Mouse (Mus musculus) MEL (cell line): Measurements from ENCODE around the gene Tmpo. TPM values are rescaled to one million over a fixed set of nuclear protein-coding genes. Genes with fewer than 3 reads are reported as not detected.

Source experiments
- DNase-seq: peaks from one replicate; pipeline ENCODE4 v3.0.0; 2011; ENCODE audit warnings: low read depth, low spot score
- H3K27ac ChIP-seq: 2 replicates; pipeline ENCODE4 v1.5.1; 2012; ENCODE audit warnings: low read depth, mild to moderate bottlenecking, control low read depth, low read length, moderate library complexity; ENCODE audit not compliant: control insufficient read depth
- H3K27me3 ChIP-seq, 2 experiments: fragments of 150-350 bp in 1 of 2; sonication (generic) in 1 of 2; 2 replicates each; pipeline ENCODE4 v1.6.1; 2012; ENCODE audit warnings: low read length in 2 of 2, mild to moderate bottlenecking in 2 of 2, improper control_type of control experiment in 1 of 2, moderate library complexity in 1 of 2; ENCODE audit not compliant: insufficient read depth in 2 of 2, control insufficient read depth in 1 of 2
- H3K36me3 ChIP-seq, 2 experiments: 2 replicates each; pipeline ENCODE4 v1.6.1; 2012 to 2014; ENCODE audit warnings: low read length in 2 of 2, improper control_type of control experiment in 1 of 2, inconsistent platforms in 1 of 2, mild to moderate bottlenecking in 1 of 2; ENCODE audit not compliant: insufficient read depth in 2 of 2, control insufficient read depth in 1 of 2
- H3K4me1 ChIP-seq, 2 experiments: fragments of 150-350 bp in 1 of 2; sonication (generic) in 1 of 2; 2 replicates each; pipeline ENCODE4 v1.6.1; 2012; ENCODE audit warnings: low read length in 2 of 2, improper control_type of control experiment in 1 of 2, mild to moderate bottlenecking in 1 of 2; ENCODE audit not compliant: insufficient read depth in 2 of 2, control insufficient read depth in 1 of 2
- H3K4me3 ChIP-seq, 2 experiments: fragments of 150-350 bp in 1 of 2; sonication (generic) in 1 of 2; 2 replicates each; pipeline ENCODE4 v1.5.1; 2012; ENCODE audit warnings: low read depth in 2 of 2, low read length in 2 of 2, mild to moderate bottlenecking in 2 of 2, moderate library complexity in 2 of 2, control low read depth in 1 of 2, improper control_type of control experiment in 1 of 2; ENCODE audit not compliant: control insufficient read depth in 1 of 2, insufficient read depth in 1 of 2
- H3K79me2 ChIP-seq: 2 replicates; pipeline ENCODE4 v1.6.1; 2012; ENCODE audit warnings: mild to moderate bottlenecking, low read length, moderate library complexity; ENCODE audit not compliant: control insufficient read depth, poor library complexity, insufficient read depth
- H3K9ac ChIP-seq: 2 replicates; pipeline ENCODE4 v1.6.1; 2012; ENCODE audit warnings: low read depth, mild to moderate bottlenecking, control low read depth, low read length, moderate library complexity; ENCODE audit not compliant: control insufficient read depth, poor library complexity, severe bottlenecking
- H3K9me3 ChIP-seq: fragments of 150-350 bp; sonication (generic); replicated peaks from 2 replicates; pipeline ENCODE4 v1.6.1; 2012; ENCODE audit warnings: mild to moderate bottlenecking, low read length, improper control_type of control experiment, moderate library complexity; ENCODE audit not compliant: insufficient read depth
- CTCF ChIP-seq, 3 experiments: IDR thresholded peaks in 2 of 3; conservative IDR thresholded peaks in 1 of 3; 2 replicates each; pipeline ENCODE4 v1.5.1; 2011 to 2012; ENCODE audit warnings: low read length in 3 of 3, low read depth in 2 of 3, mild to moderate bottlenecking in 2 of 3, improper control_type of control experiment in 1 of 3, inconsistent platforms in 1 of 3, mixed read lengths in 1 of 3, moderate library complexity in 1 of 3; ENCODE audit not compliant: control insufficient read depth in 1 of 3, insufficient read depth in 1 of 3, poor library complexity in 1 of 3, severe bottlenecking in 1 of 3
- ELF1 ChIP-seq: IDR thresholded peaks from 2 replicates; pipeline ENCODE4 v1.6.1; 2014; ENCODE audit warnings: low read depth, mild to moderate bottlenecking, inconsistent platforms, low read length, improper control_type of control experiment, moderate library complexity
- MAX ChIP-seq: IDR thresholded peaks from 2 replicates; pipeline ENCODE4 v1.6.1; 2011; ENCODE audit warnings: low read length, improper control_type of control experiment
- MAZ ChIP-seq: IDR thresholded peaks from 2 replicates; pipeline ENCODE4 v1.6.1; 2012; ENCODE audit warnings: low read depth, mild to moderate bottlenecking, inconsistent platforms, low read length, improper control_type of control experiment
- MXI1 ChIP-seq: IDR thresholded peaks from 2 replicates; pipeline ENCODE4 v1.6.1; 2011; ENCODE audit warnings: mild to moderate bottlenecking, low read depth, low read length, improper control_type of control experiment
- MYB ChIP-seq: IDR thresholded peaks from 2 replicates; pipeline ENCODE4 v1.6.1; 2011; ENCODE audit warnings: mild to moderate bottlenecking, low read depth, low read length, improper control_type of control experiment
- NRF1 ChIP-seq: IDR thresholded peaks from 2 replicates; pipeline ENCODE4 v1.6.1; 2014; ENCODE audit warnings: low read depth, mild to moderate bottlenecking, inconsistent platforms, low read length, improper control_type of control experiment, moderate library complexity; ENCODE audit not compliant: poor library complexity, insufficient read depth, severe bottlenecking
- TBP ChIP-seq: IDR thresholded peaks from 2 replicates; pipeline ENCODE4 v1.8.0; 2011; ENCODE audit warnings: low read depth, low read length, improper control_type of control experiment
- USF1 ChIP-seq: IDR thresholded peaks from 2 replicates; pipeline ENCODE4 v1.6.1; 2014; ENCODE audit warnings: low read depth, mild to moderate bottlenecking, inconsistent platforms, low read length, improper control_type of control experiment, moderate library complexity
- USF2 ChIP-seq, 2 experiments: IDR thresholded peaks; 2 replicates each; pipeline ENCODE4 v1.6.1; 2011 to 2012; ENCODE audit warnings: improper control_type of control experiment in 2 of 2, low read length in 2 of 2, borderline replicate concordance in 1 of 2, inconsistent platforms in 1 of 2, low read depth in 1 of 2, mild to moderate bottlenecking in 1 of 2; ENCODE audit not compliant: insufficient read depth in 1 of 2
- polyA plus RNA-seq, 2 experiments: library from polyadenylated mRNA; stranded (reverse) in 1 of 2; unstranded in 1 of 2; fragments of >175 nt in 1 of 2; fragments of >200 nt in 1 of 2; gene quantifications; 2 replicates each; pipeline versions ENCODE4 v1.2.1 to v1.2.4; 2012; ENCODE audit warnings: low replicate concordance in 2 of 2, low read depth in 1 of 2; ENCODE audit not compliant: insufficient read length in 2 of 2, insufficient read depth in 1 of 2, missing spikeins in 1 of 2
- total RNA-seq: library from RNA; depleted of rRNA; stranded (reverse); fragments of 300-350 nt; gene quantifications from 2 replicates; pipeline ENCODE4 v1.2.3, GENCODE M21; 2012

The Tmpo gene
- total and polyA plus RNA-seq, 3 experiments = 211 to 219 (median 215) TPM

DNA sequence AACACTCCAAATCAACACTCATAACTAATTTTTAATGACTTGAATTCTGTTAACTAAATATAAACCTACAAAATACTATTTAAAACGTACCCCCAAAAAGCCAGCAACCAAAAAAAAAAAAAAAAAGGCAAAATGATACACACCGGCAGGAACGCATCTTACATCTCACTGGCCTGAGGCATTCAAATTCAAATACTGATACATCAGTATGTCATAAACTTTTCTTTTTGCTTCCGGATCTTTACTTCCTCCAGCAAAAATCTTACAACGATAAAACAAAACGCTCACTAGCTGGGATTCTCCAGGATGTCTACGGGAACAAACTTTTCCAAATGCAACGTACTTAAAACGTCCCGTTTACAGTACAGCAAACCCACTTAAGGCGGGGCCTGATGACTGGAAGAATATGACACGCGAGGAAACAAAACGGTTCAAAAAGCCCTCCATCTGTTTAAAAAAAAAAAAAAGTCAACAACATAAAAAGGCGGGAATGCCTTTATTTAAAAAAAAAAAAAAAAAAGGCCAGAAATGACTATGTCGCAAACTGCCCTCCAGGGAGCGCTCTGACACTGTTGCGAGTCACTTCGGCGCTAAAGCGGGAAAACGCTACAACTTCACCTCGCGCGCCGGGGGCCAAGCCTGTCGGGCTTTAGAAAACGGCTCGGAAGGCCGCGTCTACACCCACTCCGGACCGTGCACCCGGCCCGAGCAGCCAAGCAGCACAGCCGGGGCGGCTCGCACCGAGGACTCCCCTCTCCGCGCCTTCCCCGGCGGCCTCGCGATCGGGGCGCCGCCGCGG, 10.8 kb downstream of the Tmpo start (continued):
- TF ChIP-seq MYB = no peak
- TF ChIP-seq MAZ = no peak; the same call in 1 of the 2 replicates
- no peak for TF ChIP-seq USF2 (IDR thresholded peaks at IDR 0.05; ENCODE audit: borderline replicate concordance in 1 of 2, insufficient read depth in 1 of 2, low read depth in 1 of 2, low read length in 2 of 2)

DNA sequence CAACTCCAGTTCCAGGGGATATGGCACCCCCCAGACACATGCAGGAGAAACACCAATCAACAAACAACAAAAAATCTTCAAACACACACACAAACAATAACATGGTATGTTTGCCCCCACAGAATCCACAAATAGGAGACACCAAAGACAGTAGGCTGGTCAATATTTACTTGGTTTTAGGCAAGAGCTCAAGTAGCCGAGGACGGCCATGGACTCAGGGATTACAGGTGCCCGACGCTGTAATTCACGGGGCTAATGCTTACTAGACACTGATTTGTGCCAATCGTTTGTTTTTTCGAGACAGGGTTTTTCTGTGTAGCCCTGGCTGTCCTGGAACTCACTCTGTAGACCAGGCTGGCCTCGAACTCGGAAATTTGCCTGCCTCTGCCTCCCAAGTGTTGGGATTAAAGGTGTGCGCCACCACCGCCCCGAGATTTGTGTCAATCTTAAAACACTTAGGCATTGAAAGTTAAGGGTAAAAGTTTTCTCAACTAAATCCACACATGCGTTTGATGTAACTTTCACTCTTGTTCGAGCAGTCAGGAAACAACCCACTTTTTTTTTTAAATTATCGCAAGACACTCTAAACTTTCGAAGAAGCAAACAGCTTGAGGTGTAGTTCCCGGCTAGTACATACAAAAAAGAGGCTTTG, 11.6 kb downstream of the Tmpo start:
- peak overlapping the region; percentile 84 for H3K27ac ChIP-seq
- H3K4me1 ChIP-seq = peaks cover 21% of the 10 kb centered on the region in 2 experiments

DNA sequence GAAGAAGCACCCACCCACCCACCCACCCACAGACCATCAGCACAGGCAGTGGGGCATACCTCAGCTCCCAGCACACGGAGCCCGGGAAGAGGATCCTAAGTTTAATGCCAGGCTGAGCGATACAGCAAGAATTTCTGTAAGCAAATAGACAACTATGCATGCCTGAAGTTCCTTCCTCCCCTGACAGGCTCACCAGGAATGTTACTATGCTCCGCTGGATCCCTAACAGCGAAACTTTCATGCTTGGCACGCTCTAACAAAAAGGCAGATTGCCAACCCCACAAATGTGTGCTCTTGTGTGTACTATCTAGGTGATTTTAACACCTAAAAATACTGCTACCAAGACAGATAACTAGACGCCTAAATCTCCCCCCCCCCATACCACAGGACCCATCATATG, 13.8 kb downstream of the Tmpo start:
- peak overlapping the region in 1 of 2 experiments; percentile 32; a peak in 3 of 4 replicates for H3K4me3 ChIP-seq
- H3K9ac ChIP-seq = peak overlapping the region; percentile 57
- TF ChIP-seq MAX (no peak), NRF1 (no peak), USF1 (no peak), CTCF (IDR thresholded peaks at IDR 0.05 in 2 of 3, conservative IDR thresholded peaks at IDR 0.05 in 1 of 3; ENCODE audit: control insufficient read depth in 1 of 3, insufficient read depth in 1 of 3, low read depth in 2 of 3, low read length in 3 of 3, poor library complexity in 1 of 3, severe bottlenecking in 1 of 3) (no peak)
- peaks cover 68% of the 10 kb centered on the region for H3K79me2 ChIP-seq
- H3K27me3 ChIP-seq = no peaks in the 10 kb centered on the region
- peaks cover 38 to 41% of the 10 kb centered on the region in 2 experiments for H3K4me1 ChIP-seq
- H3K36me3 ChIP-seq = peaks cover 31 to 62% of the 10 kb centered on the region in 2 experiments
- no peak for DNase-seq
- peak overlapping the region; percentile 27; the same call in 1 of the 2 replicates for H3K27ac ChIP-seq
- H3K9me3 ChIP-seq = no peaks in the 10 kb centered on the region

More for the DNA sequence above, 11.6 kb downstream of the Tmpo start:
- peak; percentile 49 for DNase-seq
- H3K27me3 ChIP-seq = no peaks in the 10 kb centered on the region
- peaks cover 13 to 44% of the 10 kb centered on the region in 2 experiments for H3K36me3 ChIP-seq
- peak overlapping the region; percentile 98 for H3K9ac ChIP-seq
- peaks cover 62% of the 10 kb centered on the region for H3K79me2 ChIP-seq
- H3K4me3 ChIP-seq = peak overlapping the region; percentile 66 to 78
- no peaks in the 10 kb centered on the region for H3K9me3 ChIP-seq
- peak; percentile 77 for TF ChIP-seq TBP
- TF ChIP-seq CTCF (IDR thresholded peaks at IDR 0.05 in 2 of 3, conservative IDR thresholded peaks at IDR 0.05 in 1 of 3; ENCODE audit: control insufficient read depth in 1 of 3, insufficient read depth in 1 of 3, low read depth in 2 of 3, low read length in 3 of 3, poor library complexity in 1 of 3, severe bottlenecking in 1 of 3) = no peak
- no peak for TF ChIP-seq ELF1
- peak; percentile 14; the same call in 1 of the 2 replicates for TF ChIP-seq MXI1
